Mouse (Mus musculus): ENCODE data around the gene Gzmf. TPM values are rescaled to one million over a fixed set of nuclear protein-coding genes. Genes with fewer than 3 reads are reported as not detected.
"Not testable (repeated sequence)": the region's sequence is repeated elsewhere in the genome, so short reads cannot be mapped to it uniquely, and the experiment has no call there.

The Gzmf gene
- not detected for total RNA-seq (2021)
- long read RNA-seq, experiment 1, result 0 reads
- long read RNA-seq, experiment 2, result 0 reads

- DNase-seq (ENCODE audit: low spot score in 2 of 2), result no peak
Measured at GRCm38 (mm10) chr14:56211317-56211716, at the start of gene Gzmf. Gene Gzmf (minus strand): TSS chr14:56211417.

- no peak for DNase-seq (ENCODE audit: low spot score in 2 of 2)
Measured at GRCm38 (mm10) chr14:56240409-56240808, 29.2 kb upstream of the Gzmf start.

- no peak for DNase-seq (ENCODE audit: low spot score in 2 of 2)
Measured at GRCm38 (mm10) chr14:56234556-56234955, 23.3 kb upstream of the Gzmf start, which contains the start of gene Gzmc. Gene Gzmc (minus strand): TSS chr14:56234656.

DNA sequence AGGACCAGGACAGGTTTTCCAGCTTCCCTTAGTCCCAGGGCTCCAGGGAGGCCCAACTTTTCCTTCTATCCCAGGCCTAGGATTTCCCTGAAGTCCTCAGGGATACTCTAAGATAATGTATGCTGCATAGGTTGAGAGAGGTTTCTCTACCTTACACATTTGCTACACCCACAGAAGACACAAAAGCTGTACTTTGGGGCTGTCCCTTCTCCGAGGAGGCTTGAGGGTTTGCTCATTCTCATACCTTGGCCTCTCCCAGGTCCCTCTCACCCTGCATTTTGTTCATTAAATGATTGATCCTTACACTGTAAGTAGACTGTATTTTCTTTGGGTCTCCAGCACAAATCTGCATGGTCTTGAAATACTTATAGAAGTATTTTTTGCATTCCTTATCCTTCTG, 5.6 kb downstream of the Gzmf start:
- no peak for DNase-seq (ENCODE audit: low spot score in 2 of 2)

DNA sequence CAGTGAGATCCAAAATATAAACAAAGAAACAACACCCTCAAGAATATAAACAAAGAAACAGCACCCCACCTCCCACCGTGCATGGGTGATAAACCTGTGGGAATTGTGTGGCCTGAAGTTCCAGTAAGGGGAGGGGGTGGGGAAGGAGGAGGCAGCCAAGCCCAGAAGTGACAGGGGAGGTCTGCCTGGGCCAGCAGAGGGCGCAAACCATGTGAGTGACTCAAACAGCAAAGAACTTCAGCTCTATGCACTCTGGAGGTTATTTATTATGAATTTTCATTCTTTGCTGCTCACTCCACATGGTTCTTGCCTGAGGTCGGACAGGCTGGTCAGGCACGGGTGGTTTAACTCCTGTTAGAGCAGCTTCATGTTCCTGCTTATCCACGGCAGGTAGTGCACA, 6.2 kb downstream of the Gzmf start:
- DNase-seq (ENCODE audit: low spot score in 2 of 2), result not testable (repeated sequence)

DNA sequence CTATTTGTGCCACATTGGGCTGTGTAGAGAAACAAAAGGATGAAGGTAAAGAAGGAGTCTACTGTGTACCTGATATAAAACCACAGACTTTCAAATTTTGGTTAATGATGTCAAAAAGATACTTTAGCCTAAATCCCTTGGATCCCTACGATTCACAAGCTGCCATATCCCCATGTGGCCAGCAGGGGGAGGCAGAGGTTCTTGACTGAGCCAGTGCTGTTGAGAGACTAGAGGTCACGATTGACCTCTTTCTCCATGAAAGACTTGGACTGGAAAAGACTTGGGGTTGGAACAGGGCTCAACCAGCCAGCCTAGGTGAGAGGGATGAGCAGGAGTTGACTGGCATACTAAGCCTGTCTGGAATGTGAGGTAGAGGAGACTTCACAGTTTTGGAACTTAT, 7.2 kb downstream of the Gzmf start:
- peak; percentile 23 to 32 for DNase-seq (ENCODE audit: low spot score in 2 of 2)

- no peak for DNase-seq (ENCODE audit: low spot score in 2 of 2)
Measured at GRCm38 (mm10) chr14:56186946-56187345, 24.3 kb downstream of the Gzmf start.

GRCm38 (mm10) chr14:56186521-56186920, 24.7 kb downstream of the Gzmf start:
- no peak for DNase-seq (ENCODE audit: low spot score in 2 of 2)

DNA sequence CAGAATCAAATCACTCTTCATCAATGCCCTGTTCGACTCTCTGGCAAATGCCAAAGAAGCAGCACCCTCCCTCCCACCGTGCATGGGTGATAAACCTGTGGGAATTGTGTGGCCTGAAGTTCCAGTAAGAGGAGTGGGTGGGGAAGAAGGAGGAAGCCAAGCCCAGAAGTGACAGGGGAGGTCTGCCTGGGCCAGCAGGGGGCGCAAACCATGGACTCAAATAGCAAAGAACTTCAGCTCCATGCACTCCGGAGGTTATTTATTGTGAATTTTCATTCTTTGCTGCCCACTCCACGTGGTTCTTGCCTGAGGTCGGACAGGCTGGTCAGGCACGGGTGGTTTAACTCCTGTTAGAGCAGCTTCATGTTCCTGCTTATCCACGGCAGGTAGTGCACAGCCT, 33.6 kb downstream of the Gzmf start:
- peak in 1 of 2 experiments; percentile 17 for DNase-seq (ENCODE audit: low spot score in 2 of 2)

- no peak for DNase-seq (ENCODE audit: low spot score in 2 of 2)
Measured at GRCm38 (mm10) chr14:56174499-56174898, 36.7 kb downstream of the Gzmf start, which contains the start of gene Gzmn. Gene Gzmn (minus strand): TSS chr14:56174599.

- no peak for DNase-seq (ENCODE audit: low spot score in 2 of 2)
Measured at GRCm38 (mm10) chr14:56173396-56173795, 37.8 kb downstream of the Gzmf start.

DNA sequence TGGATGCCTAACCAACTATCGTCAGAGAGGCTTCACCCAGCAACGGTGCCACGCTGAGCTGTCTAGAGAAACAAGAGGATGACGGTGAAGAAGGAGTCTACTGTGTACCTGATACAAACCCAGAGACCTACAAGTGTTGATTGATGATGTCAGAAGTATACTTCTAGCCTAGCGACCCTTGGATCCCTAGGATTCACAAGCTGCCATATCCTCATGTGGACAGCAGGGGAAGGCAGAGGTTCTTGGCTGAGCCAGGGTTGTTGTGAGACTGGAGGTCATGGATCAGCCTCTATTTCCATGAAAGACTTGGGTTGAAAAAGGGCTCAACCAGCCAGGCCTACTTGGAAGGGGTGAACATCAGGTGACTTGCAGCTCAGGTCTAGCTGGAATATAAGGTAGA, 38.5 kb downstream of the Gzmf start:
- DNase-seq (ENCODE audit: low spot score in 2 of 2), result no peak

DNA sequence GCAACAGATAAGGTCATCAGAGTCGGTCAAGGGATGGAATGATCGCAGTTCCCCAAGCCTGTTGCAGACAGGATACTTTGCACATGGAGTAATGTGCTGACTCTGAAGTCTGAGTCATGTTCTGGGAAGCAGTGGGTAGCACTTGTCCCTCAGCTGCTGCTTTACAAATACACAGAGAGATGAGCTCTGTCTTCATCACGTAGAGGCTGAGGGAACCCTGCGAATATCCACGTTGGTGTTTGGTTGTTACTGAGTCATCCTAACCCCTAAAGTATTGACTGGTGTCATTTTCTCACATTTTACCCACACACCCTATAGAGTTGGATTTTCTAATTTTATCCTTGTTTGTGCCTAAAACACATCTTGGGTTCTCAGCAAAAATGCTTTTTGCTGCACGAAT, 43.2 kb downstream of the Gzmf start:
- no peak for DNase-seq (ENCODE audit: low spot score in 2 of 2)

GRCm38 (mm10) chr14:56162109-56162508, 49.1 kb downstream of the Gzmf start:
- no peak for DNase-seq (ENCODE audit: low spot score in 2 of 2)

DNA sequence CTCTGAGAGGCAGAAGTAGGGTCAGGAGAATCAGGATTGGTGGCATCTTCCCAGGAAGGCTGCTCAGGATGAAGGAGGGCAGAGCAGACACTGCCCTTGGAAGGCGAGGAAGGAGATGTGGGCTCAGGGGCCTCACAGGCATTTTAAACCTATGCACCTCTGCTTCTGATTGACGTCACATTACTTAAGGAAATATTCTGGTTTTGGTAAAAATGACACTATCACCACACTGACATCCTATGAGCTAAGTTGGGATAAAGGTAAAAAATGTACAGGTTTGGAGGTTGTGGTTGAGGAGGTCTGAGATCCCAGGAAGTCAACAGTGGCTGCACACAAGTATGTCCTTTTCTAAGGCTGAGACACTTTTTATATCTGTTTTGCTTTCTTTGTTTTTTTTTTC, 51.7 kb downstream of the Gzmf start, which contains the start of gene Gzmg:
TSS of gene Gzmg (minus strand) at position 101 of the 400 bp plus-strand sequence.
- not testable (repeated sequence) for DNase-seq (ENCODE audit: low spot score in 2 of 2)

GRCm38 (mm10) chr14:56155340-56155739, 55.9 kb downstream of the Gzmf start:
- no peak for DNase-seq (ENCODE audit: low spot score in 2 of 2)

Other genes with a start within 250 kb of the Gzmf start
- gene Mcpt1, start 193.4 kb downstream of the Gzmf start, total RNA-seq (2021), result not detected
- gene Mcpt9, start 180.9 kb downstream of the Gzmf start, total RNA-seq (2021), result not detected
- not detected for gene Mcpt2, start 169.4 kb downstream of the Gzmf start, total RNA-seq (2021)
- gene Mcpt4, start 149.1 kb downstream of the Gzmf start, total RNA-seq (2021), result 1 to 10 TPM; 4.3 to 8.3 TPM
- 1 to 10 TPM in 1 of 2 experiments, not detected in 1; 1.2 TPM for gene Mcpt8, start 126.1 kb downstream of the Gzmf start, total RNA-seq (2021)
- gene Ctsg, start 108.8 kb downstream of the Gzmf start, total RNA-seq (2021), result 1 to 10 TPM in 1 of 2 experiments, under 1 TPM in 1; 0.90 to 2.5 TPM
- not detected for gene Gzme, start 90.8 kb downstream of the Gzmf start, total RNA-seq (2021)
- gene Gzmd, start 78.8 kb downstream of the Gzmf start, total RNA-seq (2021), result not detected
- not detected for gene Gzmg, start 51.8 kb downstream of the Gzmf start, total RNA-seq (2021)
- not detected for gene Gzmn, start 36.8 kb downstream of the Gzmf start, total RNA-seq (2021)
- gene Gzmc, start 23.2 kb upstream of the Gzmf start, total RNA-seq (2021), result not detected
- under 1 TPM; 0.28 to 0.51 TPM for gene Gzmb, start 50.8 kb upstream of the Gzmf start, total RNA-seq (2021)
- gene Atp12a, start 153.7 kb upstream of the Gzmf start, total RNA-seq (2021), result 1 to 10 TPM in 1 of 2 experiments, under 1 TPM in 1; 0.23 to 4.1 TPM
- gene Rnf17, start 191.2 kb upstream of the Gzmf start, total RNA-seq (2021), result 1 to 10 TPM; 1.4 to 1.7 TPM